Mouse (Mus musculus): ENCODE measurements around the gene Lrp2.

DNA sequence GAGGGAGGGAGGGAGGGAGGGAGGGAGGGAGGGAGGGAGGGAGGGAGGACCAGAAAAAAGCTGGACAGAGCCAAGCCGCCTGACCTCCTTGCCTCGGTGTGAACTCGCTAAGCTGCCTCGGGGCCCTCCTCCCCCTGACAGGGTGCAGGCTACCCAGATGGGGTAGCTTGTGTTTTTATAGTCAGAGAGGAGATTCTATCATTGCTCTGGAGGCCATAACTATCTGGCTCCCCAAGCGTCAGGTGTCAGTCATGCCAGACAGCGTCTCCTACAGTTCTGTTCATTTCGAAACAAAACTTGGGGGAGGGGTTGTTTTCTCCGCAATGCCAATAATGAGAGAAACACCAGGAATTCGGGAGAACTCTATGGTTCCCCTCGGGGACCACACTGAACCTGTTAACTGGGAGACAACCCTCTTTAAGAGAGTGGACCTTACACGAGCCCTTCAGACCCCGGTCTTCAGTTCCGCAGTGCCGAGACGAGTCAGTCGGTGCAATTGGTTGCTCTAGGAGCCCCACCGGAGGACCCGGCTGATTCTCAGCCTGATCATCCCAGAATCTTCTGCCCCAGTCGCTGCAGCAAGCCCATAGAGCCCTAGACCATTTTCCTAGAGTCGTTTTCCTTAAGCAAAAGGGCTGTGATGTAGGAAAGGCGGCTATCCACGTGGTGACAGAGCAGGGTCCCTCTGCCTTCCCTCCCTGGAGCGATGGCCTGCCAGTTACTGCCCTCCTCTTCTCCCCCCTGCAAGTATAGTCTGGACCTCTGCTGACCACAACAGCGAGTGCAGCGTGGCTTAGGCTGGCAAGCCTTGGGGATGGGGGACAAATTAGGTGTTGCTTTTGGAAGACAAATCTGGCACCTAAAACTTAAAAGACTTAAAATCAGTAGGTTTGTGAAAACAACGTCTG lies 1.2 kb upstream of the Lrp2 start:
- TF ChIP-seq CTCF (IDR thresholded peaks at IDR 0.05; ENCODE audit: low read depth, low read length), result no peak
- TF ChIP-seq GATA1 (IDR thresholded peaks at IDR 0.05; ENCODE audit: borderline replicate concordance, low read length), result no peak
- TF ChIP-seq GATA2 (IDR thresholded peaks at IDR 0.05; ENCODE audit: borderline replicate concordance, low read depth, low read length), result no peak
- no peak for TF ChIP-seq POLR2AphosphoS5 (IDR thresholded peaks at IDR 0.05; ENCODE audit: insufficient replicate concordance, low read depth, low read length)
- no peak for TF ChIP-seq TAL1 (conservative IDR thresholded peaks at IDR 0.05; ENCODE audit: low read depth, low read length)
